Mouse (Mus musculus) liver, embryonic 12.5 days (tissue): ENCODE measurements around the gene Ndufa8. TPM values are rescaled to one million over a fixed set of nuclear protein-coding genes. Genes with fewer than 3 reads are reported as not detected.

Experiments used
- ATAC-seq: fragments of 200-750 bp; cut with Nextera tagmentation; 2 replicates; pipeline ENCODE4 v1.8.0; 2017; ENCODE audit warnings: moderate number of reproducible peaks, mild to moderate bottlenecking, moderate library complexity
- H3K27ac ChIP-seq: fragments of 300-500 bp; sonication (generic); 2 replicates; pipeline ENCODE4 v1.5.1; 2016; ENCODE audit warnings: mild to moderate bottlenecking
- H3K27me3 ChIP-seq: fragments of 300-500 bp; sonication (generic); replicated peaks from 2 replicates; pipeline ENCODE4 v1.6.1; 2016; ENCODE audit warnings: mild to moderate bottlenecking, moderate library complexity
- H3K36me3 ChIP-seq: fragments of 300-500 bp; sonication (generic); 2 replicates; pipeline ENCODE4 v1.6.1; 2016; ENCODE audit warnings: mild to moderate bottlenecking, moderate library complexity
- H3K4me1 ChIP-seq: fragments of 300-500 bp; sonication (generic); 2 replicates; pipeline ENCODE4 v1.6.1; 2016
- H3K4me2 ChIP-seq: fragments of 300-500 bp; sonication (generic); 2 replicates; pipeline ENCODE4 v1.6.1; 2016; ENCODE audit warnings: mild to moderate bottlenecking, moderate library complexity
- H3K4me3 ChIP-seq: fragments of 300-500 bp; sonication (generic); 2 replicates; pipeline ENCODE4 v1.5.1; 2016; ENCODE audit warnings: mild to moderate bottlenecking, moderate library complexity
- H3K9ac ChIP-seq: fragments of 300-500 bp; sonication (generic); 2 replicates; pipeline ENCODE4 v1.6.1; 2016; ENCODE audit warnings: mild to moderate bottlenecking, moderate library complexity
- H3K9me3 ChIP-seq: fragments of 300-500 bp; sonication (generic); replicated peaks from 2 replicates; pipeline ENCODE4 v1.6.1; 2016; ENCODE audit warnings: mild to moderate bottlenecking, moderate library complexity
- WGBS: fragments of 180-500 bp; shearing (Covaris S2); methylation state at CpG from one replicate; pipeline ENCODE4 v1.1.7; 2016; ENCODE audit not compliant: insufficient replicate concordance; 5-methylcytosine and 5-hydroxymethylcytosine counted together
- polyA plus RNA-seq: library from polyadenylated mRNA; unstranded; fragments of >200 nt; fragmentation: Nextera tagmentation; extraction: Ambion mirVana; gene quantifications from 2 replicates; pipeline ENCODE4 v1.2.1, GENCODE M21; 2016

Gene Ndufa8
- polyA plus RNA-seq, 1 experiment from 2014 or later: 162 TPM

DNA sequence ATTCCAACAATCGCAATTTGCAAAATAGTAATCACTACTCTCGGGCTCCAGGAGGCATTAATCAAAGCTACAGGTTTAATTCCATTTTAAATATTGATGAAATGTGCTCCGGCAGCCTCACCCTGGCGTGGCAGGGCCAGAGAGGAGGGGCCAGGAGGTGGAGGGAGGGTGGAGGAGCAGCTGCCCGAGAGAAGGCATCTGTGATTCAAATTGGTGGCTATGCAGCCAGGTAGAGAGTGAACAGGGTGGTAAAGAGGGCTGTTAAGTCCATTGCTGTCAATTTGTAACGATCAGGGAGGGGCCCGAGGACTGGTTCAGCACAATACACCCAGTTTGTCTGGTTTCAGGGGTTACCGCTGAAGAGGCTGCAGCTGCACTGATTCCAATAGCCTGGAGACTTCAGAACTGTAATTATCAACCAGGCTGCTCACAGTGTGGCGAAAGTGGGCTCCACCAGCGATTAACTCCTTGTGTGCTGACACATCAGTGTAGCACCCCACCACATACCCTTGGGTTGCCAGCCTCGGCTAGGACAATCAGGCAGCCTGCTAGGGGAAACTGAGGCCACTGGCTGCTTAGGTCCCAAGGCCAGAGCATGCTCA is 28.1 kb upstream of the Ndufa8 start:
- H3K4me1 ChIP-seq: no peaks in the 10 kb centered on the region
- no peak overlapping the region for H3K4me3 ChIP-seq
- no peak for ATAC-seq
- H3K4me2 ChIP-seq: no peak overlapping the region
- peaks cover 27% of the 10 kb centered on the region for H3K27me3 ChIP-seq
- no peaks in the 10 kb centered on the region for H3K9me3 ChIP-seq
- no peak overlapping the region for H3K27ac ChIP-seq
- 30% methylated on average over 11 of the region's 11 CpGs for WGBS
- H3K9ac ChIP-seq: no peak overlapping the region
- no peaks in the 10 kb centered on the region for H3K36me3 ChIP-seq

DNA sequence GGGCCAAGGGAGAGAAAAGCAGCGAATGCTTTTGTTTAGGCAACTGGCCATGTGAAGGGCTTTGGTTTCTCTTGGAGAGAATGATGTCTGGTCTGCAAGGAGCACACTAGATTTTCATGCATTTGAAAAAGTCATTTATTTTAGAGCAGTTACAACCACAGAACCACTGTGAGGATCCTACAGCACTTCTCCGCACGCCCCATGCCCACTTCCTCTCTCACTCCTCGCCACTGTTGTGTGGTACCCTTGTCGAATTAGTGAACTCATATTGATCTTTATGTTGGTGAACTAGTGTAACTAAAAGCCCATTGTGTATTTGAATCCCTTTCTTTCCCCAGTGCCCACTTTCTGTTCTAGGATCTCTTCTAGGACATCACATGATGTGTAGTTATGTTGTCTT is 26.0 kb upstream of the Ndufa8 start:
- H3K4me2 ChIP-seq: no peak overlapping the region
- H3K36me3 ChIP-seq: no peaks in the 10 kb centered on the region
- peaks cover 16% of the 10 kb centered on the region; the same call in 1 of the 2 replicates for H3K27me3 ChIP-seq
- WGBS: 59% methylated on average over 5 of the region's 5 CpGs
- no peak overlapping the region for H3K4me3 ChIP-seq
- ATAC-seq: no peak
- H3K9me3 ChIP-seq: no peaks in the 10 kb centered on the region
- H3K27ac ChIP-seq: no peak overlapping the region
- H3K4me1 ChIP-seq: no peaks in the 10 kb centered on the region
- no peak overlapping the region for H3K9ac ChIP-seq

DNA sequence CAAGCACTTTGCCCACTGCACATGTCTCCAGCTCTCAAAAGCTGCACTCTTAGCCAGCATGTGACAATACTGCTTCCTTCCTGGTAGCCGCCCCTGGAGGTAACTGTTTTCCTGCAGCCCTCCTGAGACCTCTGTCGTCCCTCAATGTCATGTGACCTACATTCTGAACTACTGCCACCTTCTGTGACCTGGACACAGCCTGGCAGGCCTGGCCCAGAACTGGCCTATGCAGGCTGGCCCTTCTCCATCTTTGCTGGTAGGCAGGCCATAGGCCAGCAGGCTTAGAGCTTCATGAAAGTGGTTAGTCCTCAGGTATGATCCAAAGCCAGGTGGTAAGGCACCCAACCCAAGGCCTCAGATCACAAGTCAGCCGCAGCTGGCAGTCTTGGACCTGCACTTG is 24.6 kb upstream of the Ndufa8 start:
- no peak overlapping the region for H3K4me2 ChIP-seq
- H3K9ac ChIP-seq: no peak overlapping the region
- no peak overlapping the region for H3K27ac ChIP-seq
- 0 out of 2 replicates have a peak, but pooled peaks cover 5% of the 10 kb centered on the region for H3K27me3 ChIP-seq
- H3K4me1 ChIP-seq: no peaks in the 10 kb centered on the region
- H3K36me3 ChIP-seq: no peaks in the 10 kb centered on the region
- whole genome bisulfite sequencing: 33% methylated on average over 3 of the region's 3 CpGs
- no peak overlapping the region for H3K4me3 ChIP-seq
- no peak for ATAC-seq
- no peaks in the 10 kb centered on the region for H3K9me3 ChIP-seq

DNA sequence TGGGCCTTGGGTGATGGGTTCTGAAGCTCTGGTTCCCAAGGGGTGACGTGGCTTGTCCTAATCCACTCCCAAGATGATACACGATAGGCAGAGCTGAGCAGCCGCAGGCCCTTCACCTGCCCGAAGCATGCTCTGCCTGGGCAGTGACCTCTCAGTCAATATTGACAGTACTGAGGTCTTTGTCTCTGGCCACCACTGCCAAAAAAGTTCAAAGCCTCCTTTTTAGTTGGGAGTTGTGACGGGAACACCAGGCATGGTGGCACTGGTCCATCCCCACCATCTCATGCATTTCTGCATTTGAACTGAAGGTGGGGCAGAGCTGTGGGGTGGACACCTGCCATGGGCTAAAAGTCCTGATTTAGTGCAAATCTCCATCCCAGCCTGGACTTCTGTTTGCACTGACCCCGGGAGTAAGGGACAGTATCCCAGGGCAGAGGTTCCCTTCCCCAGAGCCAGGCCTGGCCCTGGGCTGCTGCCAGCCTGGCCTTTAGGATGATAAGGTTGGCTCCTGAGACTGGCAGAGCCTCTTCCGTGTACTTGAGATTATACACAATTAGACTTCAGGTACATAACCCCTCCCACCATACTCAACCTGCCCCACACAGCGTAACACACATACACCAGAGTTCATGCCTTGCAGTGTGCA is 22.6 kb upstream of the Ndufa8 start:
- Histone ChIP-seq H3K9me3 (no peaks in the 10 kb centered on the region), H3K27me3 (no peaks in the 10 kb centered on the region), H3K27ac (no peak overlapping the region), H3K4me2 (no peak overlapping the region), H3K4me1 (no peaks in the 10 kb centered on the region), H3K4me3 (no peak overlapping the region), H3K36me3 (no peaks in the 10 kb centered on the region), H3K9ac (no peak overlapping the region)
- no peak for ATAC-seq
- WGBS: 60% methylated on average over 8 of the region's 8 CpGs

DNA sequence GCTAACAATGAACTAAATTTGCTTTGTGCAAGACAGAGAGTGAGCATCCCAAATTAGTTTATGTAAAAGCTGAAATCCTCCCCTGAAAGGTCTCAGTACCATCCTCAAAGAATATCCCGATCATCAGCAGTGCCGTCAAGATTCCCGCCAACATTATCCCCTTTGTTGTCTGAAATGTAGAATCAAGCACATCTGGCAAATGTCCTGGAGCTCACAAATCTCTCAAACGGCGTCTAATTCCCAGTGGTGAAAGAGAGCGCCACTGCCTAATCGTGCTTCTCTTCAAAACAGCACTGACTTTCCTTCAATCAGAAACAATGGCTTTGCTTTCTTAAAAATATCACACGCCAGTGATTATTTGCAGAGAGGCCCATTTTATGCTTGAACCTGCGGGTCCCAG is 17.9 kb upstream of the Ndufa8 start:
- WGBS: 63% methylated on average over 9 of the region's 9 CpGs
- ATAC-seq: no peak
- H3K9me3 ChIP-seq: no peaks in the 10 kb centered on the region
- no peak overlapping the region for H3K4me2 ChIP-seq
- H3K27me3 ChIP-seq: no peaks in the 10 kb centered on the region; the same call in 1 of the 2 replicates
- H3K36me3 ChIP-seq: no peaks in the 10 kb centered on the region
- H3K27ac ChIP-seq: no peak overlapping the region
- no peak overlapping the region for H3K4me3 ChIP-seq
- H3K4me1 ChIP-seq: no peaks in the 10 kb centered on the region
- H3K9ac ChIP-seq: no peak overlapping the region

DNA sequence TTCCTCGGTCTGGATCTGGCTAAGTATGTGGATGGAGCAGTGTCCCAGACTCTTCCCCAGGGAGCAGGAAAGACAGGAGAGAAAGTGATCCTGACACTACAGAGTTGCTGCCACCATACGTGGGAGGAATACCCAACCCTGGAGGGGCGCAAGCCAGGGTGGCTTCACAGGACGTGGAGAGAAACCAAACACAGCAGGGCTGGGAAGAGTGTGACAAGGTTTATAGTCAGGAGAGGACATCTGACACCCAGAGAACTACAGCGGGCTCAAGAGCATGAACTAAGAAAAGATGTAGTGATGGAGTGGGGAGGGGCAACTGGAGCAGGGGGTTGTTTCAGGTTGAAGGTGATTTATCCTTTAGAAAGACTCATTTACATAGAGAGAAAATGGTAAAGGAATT is 12.2 kb upstream of the Ndufa8 start:
- H3K9me3 ChIP-seq: no peaks in the 10 kb centered on the region
- no peak overlapping the region for H3K4me2 ChIP-seq
- no peaks in the 10 kb centered on the region for H3K4me1 ChIP-seq
- no peak for ATAC-seq
- no peak overlapping the region for H3K27ac ChIP-seq
- H3K27me3 ChIP-seq: peaks cover 4% of the 10 kb centered on the region
- no peaks in the 10 kb centered on the region for H3K36me3 ChIP-seq
- no peak overlapping the region for H3K9ac ChIP-seq
- WGBS: 55% methylated on average over 5 of the region's 5 CpGs
- no peak overlapping the region for H3K4me3 ChIP-seq

DNA sequence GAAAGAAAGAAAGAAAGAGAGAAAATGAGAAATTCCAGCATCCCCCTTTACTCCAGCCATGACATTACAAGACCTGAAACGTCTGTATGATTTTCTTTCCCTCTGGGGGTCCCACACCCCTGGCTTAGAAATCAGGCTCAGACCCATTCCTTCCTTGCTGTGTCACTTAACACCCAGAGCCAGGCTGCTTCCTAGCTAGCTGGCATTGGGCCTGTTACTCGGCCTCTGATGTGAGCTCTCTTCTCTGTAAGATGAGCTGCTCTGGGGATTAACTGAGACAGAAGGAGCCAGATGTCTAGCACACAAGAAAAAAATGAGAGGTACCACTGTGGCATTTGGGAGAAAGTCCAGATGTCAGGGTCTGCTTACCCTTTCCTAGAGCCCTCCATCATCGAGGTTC is 7.0 kb upstream of the Ndufa8 start:
- no peaks in the 10 kb centered on the region for H3K9me3 ChIP-seq
- no peaks in the 10 kb centered on the region for H3K36me3 ChIP-seq
- H3K27ac ChIP-seq: no peak overlapping the region
- H3K27me3 ChIP-seq: peaks cover 21% of the 10 kb centered on the region
- ATAC-seq: no peak
- WGBS: 46% methylated on average over 3 of the region's 3 CpGs
- no peak overlapping the region for H3K9ac ChIP-seq
- no peaks in the 10 kb centered on the region for H3K4me1 ChIP-seq
- H3K4me2 ChIP-seq: no peak overlapping the region
- no peak overlapping the region for H3K4me3 ChIP-seq

DNA sequence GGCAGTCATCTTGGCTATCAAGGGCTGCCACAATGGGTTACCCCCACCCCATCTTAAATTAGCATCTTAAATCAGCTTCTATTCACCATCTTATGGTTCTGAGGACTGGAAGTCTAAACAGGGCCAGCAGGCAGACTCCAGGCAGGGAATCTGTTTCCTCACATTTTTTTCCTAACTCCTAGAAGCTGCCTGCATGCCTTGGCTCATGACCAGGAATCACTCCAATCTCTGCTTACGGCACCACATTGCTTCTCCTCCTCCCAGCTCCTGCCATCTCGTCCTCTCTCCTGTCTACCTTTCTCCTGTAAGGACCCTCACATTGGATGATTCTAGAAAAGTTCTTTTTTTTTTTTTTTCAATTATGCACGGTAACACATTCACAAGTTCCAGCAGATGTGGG is 4.0 kb upstream of the Ndufa8 start:
- 64% methylated on average over 3 of the region's 3 CpGs for WGBS
- H3K4me3 ChIP-seq: no peak overlapping the region
- peaks cover 28% of the 10 kb centered on the region for H3K27me3 ChIP-seq
- peaks cover 7% of the 10 kb centered on the region for H3K4me1 ChIP-seq
- no peak for ATAC-seq
- H3K27ac ChIP-seq: no peak overlapping the region
- H3K4me2 ChIP-seq: no peak overlapping the region
- no peaks in the 10 kb centered on the region for H3K36me3 ChIP-seq
- no peak overlapping the region for H3K9ac ChIP-seq
- no peaks in the 10 kb centered on the region for H3K9me3 ChIP-seq

DNA sequence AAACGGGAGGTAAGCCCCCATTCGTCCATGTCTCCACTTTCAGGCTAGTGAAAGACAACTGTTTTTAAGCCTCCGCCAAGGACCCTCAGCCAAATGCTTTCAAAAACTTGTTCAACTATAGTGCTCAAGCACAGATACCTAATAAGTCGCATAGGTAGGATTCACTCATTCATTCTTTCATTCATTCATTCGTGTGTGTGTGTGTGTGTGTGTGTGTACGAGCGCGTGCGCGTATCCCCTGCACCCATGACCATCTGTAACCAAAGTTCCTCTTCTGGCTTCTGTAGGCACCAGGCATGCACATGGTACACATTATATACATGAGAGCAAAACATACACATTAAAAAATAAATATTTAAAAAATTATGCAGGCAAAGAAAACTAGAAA is 355 bp upstream of the Ndufa8 start:
- peaks cover 14% of the 10 kb centered on the region for H3K36me3 ChIP-seq
- H3K27ac ChIP-seq: no peak overlapping the region
- peak overlapping the region; percentile 82 for H3K4me3 ChIP-seq
- peak overlapping the region; percentile 73 for H3K4me2 ChIP-seq
- H3K9ac ChIP-seq: no peak overlapping the region
- peaks cover 13% of the 10 kb centered on the region for H3K27me3 ChIP-seq
- 35% methylated on average over 10 of the region's 10 CpGs for WGBS
- peak; percentile 3; the same call in 1 of the 2 replicates for ATAC-seq
- H3K9me3 ChIP-seq: no peaks in the 10 kb centered on the region
- peaks cover 26% of the 10 kb centered on the region for H3K4me1 ChIP-seq

DNA sequence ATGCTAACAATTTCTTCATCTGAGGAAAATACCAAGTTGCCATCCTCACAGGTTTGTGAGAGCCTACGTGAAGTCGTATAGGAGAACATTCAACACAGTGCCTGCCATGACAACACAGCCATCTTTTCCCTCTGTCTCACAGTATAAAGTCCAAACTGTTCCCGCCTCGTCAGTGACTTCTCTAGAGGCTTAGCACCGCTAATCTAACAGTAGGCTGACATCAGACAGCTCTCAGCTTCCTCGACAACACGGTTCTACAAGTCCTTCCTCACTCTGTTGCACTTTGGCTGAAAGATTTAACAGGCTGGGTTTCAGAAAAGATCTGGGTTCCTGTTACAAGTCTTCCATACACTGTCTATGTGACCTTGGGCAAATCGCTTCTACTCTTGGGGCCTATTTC is 1.0 kb downstream of the Ndufa8 start:
- Histone ChIP-seq H3K27me3 (peaks cover 13% of the 10 kb centered on the region), H3K4me2 (peak overlapping the region; percentile 73), H3K4me1 (peaks cover 26% of the 10 kb centered on the region), H3K9ac (peak overlapping the region; percentile 84), H3K4me3 (peak overlapping the region; percentile 82), H3K36me3 (peaks cover 27% of the 10 kb centered on the region), H3K9me3 (no peaks in the 10 kb centered on the region), H3K27ac (no peak overlapping the region)
- no peak for ATAC-seq
- 38% methylated on average over 8 of the region's 8 CpGs for WGBS

DNA sequence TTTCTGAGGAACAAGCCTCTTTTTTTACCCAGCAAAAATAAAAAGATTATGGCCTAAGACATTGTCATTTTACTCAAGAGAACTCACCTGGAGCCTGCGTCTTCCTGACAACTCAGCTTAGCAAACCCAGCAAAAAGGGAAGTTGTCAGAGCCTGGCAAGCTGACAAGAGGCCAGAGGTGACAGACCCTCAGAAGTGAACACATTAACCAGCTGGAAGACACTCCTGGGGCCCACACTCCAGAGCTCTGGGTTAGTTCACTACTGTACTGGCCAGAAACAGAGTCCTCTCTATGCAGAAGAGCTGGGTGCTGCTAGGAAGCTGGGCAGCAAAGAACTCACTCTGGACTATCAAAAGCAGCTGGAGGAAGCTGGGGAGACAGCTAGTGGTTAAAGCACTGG is 8.3 kb downstream of the Ndufa8 start:
- Histone ChIP-seq H3K4me3 (no peak overlapping the region), H3K27me3 (no peaks in the 10 kb centered on the region), H3K4me2 (no peak overlapping the region), H3K36me3 (peaks cover 80% of the 10 kb centered on the region), H3K9ac (no peak overlapping the region), H3K9me3 (no peaks in the 10 kb centered on the region), H3K4me1 (peaks cover 35% of the 10 kb centered on the region), H3K27ac (no peak overlapping the region)
- WGBS: 48% methylated on average over 1 of the region's 1 CpGs
- ATAC-seq: no peak

DNA sequence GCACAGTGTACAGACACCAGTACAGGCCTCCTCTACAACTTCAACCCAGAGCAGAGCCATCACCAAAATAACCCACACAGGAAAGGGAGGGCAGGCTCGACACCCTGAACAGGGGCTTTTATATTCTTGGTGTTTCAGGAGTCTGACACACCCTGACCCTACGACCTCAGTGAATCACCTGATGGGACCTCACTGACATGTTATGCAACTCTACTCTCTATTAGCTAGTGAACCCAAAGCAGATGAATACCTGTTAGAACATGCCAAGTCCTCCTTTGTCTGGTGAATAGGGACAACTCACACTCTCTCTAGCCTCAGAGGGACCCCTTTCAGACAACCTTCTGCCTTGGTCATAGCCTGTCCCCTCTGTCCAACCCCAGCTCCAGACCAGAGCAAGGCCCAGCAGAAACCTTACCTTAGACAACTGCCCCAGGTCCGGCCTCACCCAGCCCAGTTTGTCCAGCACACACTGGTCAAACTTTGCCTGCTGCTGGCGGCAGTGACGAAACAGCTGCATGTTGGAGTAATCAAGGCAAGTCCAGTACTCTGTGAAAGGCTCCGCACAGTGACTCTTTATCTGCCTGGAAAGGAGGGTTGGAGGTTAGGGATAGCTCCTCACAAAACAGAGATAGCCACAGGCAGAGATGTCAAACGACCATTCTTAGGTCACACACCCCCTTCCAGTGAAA is 9.8 kb downstream of the Ndufa8 start:
- no peak overlapping the region for H3K4me3 ChIP-seq
- no peak overlapping the region for H3K4me2 ChIP-seq
- whole genome bisulfite sequencing: 69% methylated on average over 7 of the region's 7 CpGs
- peak; percentile 36; the same call in 1 of the 2 replicates for ATAC-seq
- H3K27me3 ChIP-seq: no peaks in the 10 kb centered on the region
- H3K36me3 ChIP-seq: peaks cover 83% of the 10 kb centered on the region
- no peaks in the 10 kb centered on the region for H3K9me3 ChIP-seq
- H3K4me1 ChIP-seq: peaks cover 41% of the 10 kb centered on the region
- no peak overlapping the region for H3K9ac ChIP-seq
- no peak overlapping the region for H3K27ac ChIP-seq
